Mouse (Mus musculus) urinary bladder, postnatal 0 days (tissue): ENCODE results near the gene Frem1. TPM values are rescaled to one million over a fixed set of nuclear protein-coding genes. Genes with fewer than 3 reads are reported as not detected.

ENCODE experiments used
- polyA plus RNA-seq: library from polyadenylated mRNA; unstranded; fragments of >200 nt; fragmentation: Nextera tagmentation; extraction: Ambion mirVana; gene quantifications from 2 replicates; pipeline ENCODE4 v1.2.1, GENCODE M21; 2015

The Frem1 gene
- 4.3 and 4.6 TPM in 2 replicates for polyA plus RNA-seq

GRCm38 (mm10) chr4:83051634-83052577 lies at the start of gene Frem1:
TSS of gene Frem1 (minus strand) at chr4:83052339.

DNA sequence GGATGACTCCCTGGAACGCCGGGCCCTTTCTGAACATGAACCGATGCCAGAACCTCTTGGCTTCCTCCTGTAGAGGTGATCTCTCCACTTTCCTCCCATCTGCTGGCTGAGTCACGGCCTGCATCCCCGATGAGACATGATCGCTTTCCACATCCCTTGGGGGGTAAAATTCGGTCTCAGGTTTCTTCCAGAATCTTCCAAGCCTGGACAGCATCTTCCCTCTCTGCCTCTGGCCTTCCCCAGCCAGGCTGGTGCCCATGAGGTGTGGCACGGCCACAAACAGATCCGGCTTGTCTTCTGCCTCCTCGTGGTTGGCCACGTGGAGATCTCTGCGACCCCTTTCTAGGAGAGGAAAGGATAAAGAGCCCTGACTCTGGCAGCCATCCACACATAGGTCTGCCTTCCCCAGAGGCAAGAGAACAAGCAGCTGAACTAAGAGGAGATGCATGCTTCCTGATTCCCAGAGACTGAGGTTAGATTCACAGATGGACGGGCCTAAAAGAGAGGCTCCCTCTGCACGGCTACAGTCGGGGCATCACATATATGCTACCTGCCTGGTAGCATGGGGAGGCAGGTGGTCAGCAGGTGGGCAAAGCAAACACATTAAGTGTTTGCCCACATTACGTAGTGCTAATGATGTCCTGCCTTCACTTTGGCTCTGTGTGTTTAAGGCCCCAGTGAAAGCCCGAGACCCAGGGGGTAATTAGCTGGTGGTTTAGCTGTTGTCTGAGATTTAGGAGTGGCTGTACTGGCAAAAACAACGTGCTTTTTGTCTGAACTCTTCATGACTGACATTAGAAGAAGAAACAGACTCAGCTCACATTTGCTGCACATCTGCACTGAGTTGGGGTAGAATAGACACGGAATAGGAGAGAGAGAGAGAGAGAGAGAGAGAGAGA lies 167.3 kb downstream of the Frem1 start, which contains the start of gene Cer1:
Gene Cer1 (minus strand): TSS at position 513 of the 899 bp plus-strand sequence.

DNA sequence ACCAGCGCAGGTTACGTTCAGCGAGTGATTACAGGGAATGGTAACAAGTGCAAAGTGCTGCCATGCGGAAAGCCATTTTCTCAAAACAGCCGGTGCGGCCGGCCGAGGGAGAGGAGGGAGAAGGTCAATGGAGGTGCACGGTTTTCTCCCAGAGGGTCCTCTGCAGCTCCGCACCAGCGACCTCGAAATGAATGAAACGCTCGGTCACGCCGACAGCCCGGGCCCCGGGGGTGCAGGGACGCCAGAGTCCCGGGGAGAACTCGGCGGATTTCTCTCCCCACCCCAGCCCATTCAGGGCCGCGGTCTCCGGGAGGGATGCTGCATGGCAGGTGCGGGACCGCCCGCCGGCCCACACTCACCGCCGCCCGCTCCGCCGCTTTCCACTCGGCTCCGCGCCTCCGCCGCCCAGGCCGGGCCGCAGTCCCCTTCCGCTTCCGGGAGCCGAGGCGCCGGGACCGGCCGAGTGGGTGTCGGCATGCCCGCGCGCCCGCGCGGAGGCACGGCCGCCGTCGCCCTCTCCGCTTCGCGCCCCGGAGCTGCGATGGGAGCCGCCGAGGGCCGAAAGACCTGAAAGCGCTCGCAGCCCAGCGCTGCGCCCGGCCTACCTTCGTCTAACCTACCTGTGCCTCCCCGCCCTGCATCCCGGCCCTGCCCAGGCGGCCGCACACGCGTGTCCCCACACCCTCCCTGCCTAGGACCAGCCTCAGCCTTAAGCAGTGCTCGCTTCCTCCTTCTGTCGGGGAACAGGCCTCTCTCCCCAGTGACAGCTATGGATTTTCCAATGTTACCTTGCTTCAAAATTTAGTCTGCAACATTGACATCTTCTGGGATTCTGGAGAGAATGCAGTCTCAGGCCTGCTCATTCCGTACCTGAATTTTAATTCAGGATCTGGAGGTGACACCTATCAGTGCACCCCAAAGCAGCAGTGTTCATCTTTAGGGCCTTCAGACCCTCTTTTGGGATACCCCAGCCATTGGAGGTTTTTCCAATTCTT lies 192.7 kb downstream of the Frem1 start, which contains the start of gene Zdhhc21:
Gene Zdhhc21 (minus strand): TSS at position 828 of the 995 bp plus-strand sequence.

Other genes with a start within 250 kb of the Frem1 start
- 5.1 and 8.6 TPM in 2 replicates for gene Zdhhc21, start 192.4 kb downstream of the Frem1 start, polyA plus RNA-seq
- gene Cer1, start 167.2 kb downstream of the Frem1 start, polyA plus RNA-seq, result not detected in 2 replicates